In genomic region chr9:66708816-66709555, GRCm38 (mm10) we compare ENCODE assay signal across 13 mouse cellular contexts. TPM values are rescaled to one million over a fixed set of nuclear protein-coding genes. Genes with fewer than 3 reads are reported as not detected.
DNase-seq lines count a peak whose midpoint lies in the region; ATAC-seq and TF ChIP-seq lines count a peak whose summit lies in the region.
"Had no signal": no experiment of that assay in that cellular context is flagged by ENCODE, and none has a peak within 500 bp of the region (broad histone marks: within the 10 kb centered on the region; RNA-seq: fewer than 3 reads in every experiment).

No protein-coding gene starts in this region.

- no peaks in the 10 kb centered on the region for H3K9me3 ChIP-seq in kidney, embryonic 14.5 days (ENCODE audit: control insufficient read depth, low read length)
- no peaks in the 10 kb centered on the region for H3K9me3 ChIP-seq in forebrain, embryonic 15.5 days
- H3K9me3 ChIP-seq in limb, embryonic 12.5 days: no peaks in the 10 kb centered on the region
- H3K9me3 ChIP-seq: neural tube, embryonic 12.5 days had no signal

- TF ChIP-seq CTCF in kidney, adult 2 months (conservative IDR thresholded peaks at IDR 0.05; ENCODE audit: insufficient read depth, insufficient read length, low read depth, low read length): no peak

- peak; percentile 24 for DNase-seq in adrenal gland, postnatal 14 days
- no peak for DNase-seq in adrenal gland, postnatal 25 days
- peak; percentile 79 for DNase-seq in kidney, adult 2 months
- DNase-seq in spleen, postnatal 4 days (ENCODE audit: low spot score in 2 of 2): no peak
- no peak for DNase-seq in cerebellum, adult 8-10 months
- DNase-seq: B cell, adult 2 months; cerebellum, adult 11 months had no signal

- no peak overlapping the region for H3K9ac ChIP-seq in kidney, embryonic 14.5 days (ENCODE audit: low read depth, low read length)
- no peak overlapping the region for H3K9ac ChIP-seq in forebrain, embryonic 15.5 days (replicated peaks)
- no peak overlapping the region for H3K9ac ChIP-seq in limb, embryonic 12.5 days (replicated peaks)
- H3K9ac ChIP-seq: neural tube, embryonic 12.5 days had no signal

- H3K4me1 ChIP-seq in kidney, adult 2 months (ENCODE audit: control insufficient read depth, insufficient read depth, low read length): peaks cover 10% of the 10 kb centered on the region; the same call in 1 of the 2 replicates
- H3K4me1 ChIP-seq in kidney, embryonic 14.5 days (ENCODE audit: control insufficient read depth, insufficient read depth, low read length): peaks cover 16% of the 10 kb centered on the region; the same call in 1 of the 2 replicates
- peaks cover 30% of the 10 kb centered on the region for H3K4me1 ChIP-seq in forebrain, embryonic 15.5 days
- peaks cover 35% of the 10 kb centered on the region for H3K4me1 ChIP-seq in limb, embryonic 12.5 days (replicated peaks)

- 38% methylated on average over 12 of the region's 12 CpGs for WGBS in kidney, adult 2 months
- whole genome bisulfite sequencing in kidney, embryonic 14.5 days: 36% methylated on average over 12 of the region's 12 CpGs
- 37% methylated on average over 12 of the region's 12 CpGs for WGBS in forebrain, embryonic 15.5 days
- WGBS in limb, embryonic 12.5 days: 54% methylated on average over 12 of the region's 12 CpGs

- ATAC-seq in kidney, embryonic 14.5 days (ENCODE audit: low FRiP score, low TSS enrichment): no peak
- 0 out of 2 replicates have a peak, but pooled peaks have one; percentile 14 for ATAC-seq in forebrain, embryonic 15.5 days (replicated peaks)
- no peak for ATAC-seq in limb, embryonic 12.5 days (ENCODE audit: insufficient number of reproducible peaks, insufficient read depth, low FRiP score, low TSS enrichment, low read depth)

- H3K4me3 ChIP-seq in kidney, adult 2 months (ENCODE audit: insufficient read depth, low read depth, low read length): no peak overlapping the region
- no peak overlapping the region for H3K4me3 ChIP-seq in kidney, embryonic 14.5 days (ENCODE audit: low read length)
- no peak overlapping the region for H3K4me3 ChIP-seq in forebrain, embryonic 15.5 days
- H3K4me3 ChIP-seq in limb, embryonic 12.5 days (replicated peaks): no peak overlapping the region
- H3K4me3 ChIP-seq: neural tube, embryonic 12.5 days had no signal

- H3K36me3 ChIP-seq in kidney, adult 2 months (ENCODE audit: control insufficient read depth, insufficient read depth, low read length): no peaks in the 10 kb centered on the region
- H3K36me3 ChIP-seq in kidney, embryonic 14.5 days (ENCODE audit: control insufficient read depth, insufficient read depth, low read length): no peaks in the 10 kb centered on the region
- no peaks in the 10 kb centered on the region for H3K36me3 ChIP-seq in forebrain, embryonic 15.5 days
- no peaks in the 10 kb centered on the region for H3K36me3 ChIP-seq in limb, embryonic 12.5 days
- H3K36me3 ChIP-seq: neural tube, embryonic 12.5 days had no signal

- H3K4me2 ChIP-seq in kidney, embryonic 14.5 days (replicated peaks; ENCODE audit: low read depth, low read length): no peak overlapping the region
- H3K4me2 ChIP-seq in forebrain, embryonic 15.5 days (replicated peaks): no peak overlapping the region
- no peak overlapping the region for H3K4me2 ChIP-seq in limb, embryonic 12.5 days
- H3K4me2 ChIP-seq: neural tube, embryonic 12.5 days had no signal

- no peaks in the 10 kb centered on the region for H3K27me3 ChIP-seq in kidney, adult 2 months (replicated peaks; ENCODE audit: control insufficient read depth, insufficient read depth, low read length)
- no peaks in the 10 kb centered on the region for H3K27me3 ChIP-seq in kidney, embryonic 14.5 days (ENCODE audit: control insufficient read depth, insufficient read depth, low read length)
- no peaks in the 10 kb centered on the region for H3K27me3 ChIP-seq in forebrain, embryonic 15.5 days
- H3K27me3 ChIP-seq in limb, embryonic 12.5 days: peaks cover 8% of the 10 kb centered on the region
- H3K27me3 ChIP-seq: Patski had no signal

- no peak for TF ChIP-seq POLR2A in kidney, adult 2 months (IDR thresholded peaks at IDR 0.05; ENCODE audit: low read depth, low read length)

- H3K27ac ChIP-seq in kidney, adult 2 months (ENCODE audit: insufficient read depth, low read depth, low read length): no peak overlapping the region
- H3K27ac ChIP-seq in kidney, embryonic 14.5 days (ENCODE audit: low read depth, low read length): no peak overlapping the region
- peak overlapping the region; percentile 55 for H3K27ac ChIP-seq in forebrain, embryonic 15.5 days (replicated peaks)
- H3K27ac ChIP-seq in limb, embryonic 12.5 days: 0 out of 2 replicates have a peak overlapping the region, but pooled peaks have one; percentile 35
- H3K27ac ChIP-seq: macrophage; neural tube, embryonic 12.5 days had no signal

RNA-seq across cellular contexts. Expression of gene Car12, which starts 4.5 kb away (rescaled TPM):
- 0.33 and 0.49 TPM in 2 replicates for total RNA-seq in adrenal gland, postnatal 14 days (2021)
- total RNA-seq in adrenal gland, postnatal 25 days (2021): 0.70 and 1.0 TPM in 2 replicates
- 295 and 328 TPM in 2 replicates for polyA plus RNA-seq in kidney, adult 2 months (2012; rRNA removed)
- 3.2 and 4.2 TPM in 2 replicates for polyA plus RNA-seq in kidney, embryonic 14.5 days (2014; fragmentation: Nextera tagmentation; extraction: Ambion mirVana)
- 3.6 and 6.4 TPM in 2 replicates for polyA plus RNA-seq in forebrain, embryonic 15.5 days (2015; fragmentation: Nextera tagmentation; extraction: Ambion mirVana)
- polyA plus RNA-seq in limb, embryonic 12.5 days (2016; fragmentation: Nextera tagmentation; extraction: Ambion mirVana): 10.4 and 12.1 TPM in 2 replicates

Comparison
In these comparisons a context has a peak if more than half of its experiments do, and no peak if none do; other contexts are left out.
1. DNase-seq: peak in adrenal gland, postnatal 14 days (single experiment) and kidney, adult 2 months (single experiment); none in adrenal gland, postnatal 25 days (single experiment), spleen, postnatal 4 days (0 of 2) and cerebellum, adult 8-10 months (single experiment).
2. RNA of gene Car12, which starts 4.5 kb away (polyA plus RNA-seq): 295 to 328 TPM in kidney, adult 2 months; 10.4 to 12.1 TPM in limb, embryonic 12.5 days, 3.6 to 6.4 TPM in forebrain, embryonic 15.5 days and 3.2 to 4.2 TPM in kidney, embryonic 14.5 days; every median in the first group is over 10 times any median in the second.
3. H3K27ac ChIP-seq: peak in forebrain, embryonic 15.5 days (single experiment) and limb, embryonic 12.5 days (single experiment); none in kidney, adult 2 months (single experiment) and kidney, embryonic 14.5 days (single experiment).